Mouse (Mus musculus): ENCODE data around the gene Oprm1.

GRCm38 (mm10) chr10:7043896-7044295 is 285.6 kb downstream of the Oprm1 start:
- TF ChIP-seq CTCF (IDR thresholded peaks at IDR 0.05; ENCODE audit: borderline replicate concordance, insufficient read depth, low read depth, low read length): no peak
- no peak for TF ChIP-seq POLR2A (IDR thresholded peaks at IDR 0.05; ENCODE audit: borderline replicate concordance, insufficient read depth, low read length)
